Mouse (Mus musculus): ENCODE measurements at regions not wholly inside any gene's neighbourhood (a gene's known extent, or its start where the extent isn't known, plus 50 kb on each side); places are given as distances from the start of the nearest gene placed in this dataset.

GRCm38 (mm10) chr3:80025795-80026194, 141.5 kb downstream of the Fam198b start:
- Histone ChIP-seq H3K9me3 (ENCODE audit: control insufficient read depth, low read length) (no peaks in the 10 kb centered on the region), H3K4me1 (ENCODE audit: control insufficient read depth, insufficient read depth, low read length) (no peaks in the 10 kb centered on the region), H3K9ac (replicated peaks; ENCODE audit: low read depth, low read length) (no peak overlapping the region), H3K36me3 (ENCODE audit: control insufficient read depth, insufficient read depth, low read length) (no peaks in the 10 kb centered on the region), H3K4me3 (ENCODE audit: low read depth, low read length) (no peak overlapping the region), H3K27ac (ENCODE audit: low read depth, low read length) (no peak overlapping the region), H3K27me3 (ENCODE audit: control insufficient read depth, insufficient read depth, low read length) (no peaks in the 10 kb centered on the region), H3K4me2 (ENCODE audit: low read depth, low read length) (no peak overlapping the region)
- no peak for ATAC-seq (ENCODE audit: low read depth)
- WGBS, result 88% methylated on average over 1 of the region's 1 CpGs

- H3K9ac ChIP-seq (replicated peaks; ENCODE audit: low read depth, low read length), result no peak overlapping the region
- H3K27ac ChIP-seq (ENCODE audit: low read depth, low read length), result no peak overlapping the region
- no peaks in the 10 kb centered on the region for H3K27me3 ChIP-seq (ENCODE audit: control insufficient read depth, insufficient read depth, low read length)
- H3K36me3 ChIP-seq (ENCODE audit: control insufficient read depth, insufficient read depth, low read length), result no peaks in the 10 kb centered on the region
- WGBS, result 72% methylated on average over 3 of the region's 3 CpGs
- H3K9me3 ChIP-seq (ENCODE audit: control insufficient read depth, low read length), result no peaks in the 10 kb centered on the region
- H3K4me2 ChIP-seq (ENCODE audit: low read depth, low read length), result no peak overlapping the region
- ATAC-seq (ENCODE audit: low read depth), result no peak
- no peak overlapping the region for H3K4me3 ChIP-seq (ENCODE audit: low read depth, low read length)
- no peaks in the 10 kb centered on the region for H3K4me1 ChIP-seq (ENCODE audit: control insufficient read depth, insufficient read depth, low read length)
Measured at GRCm38 (mm10) chr3:80033071-80033470, 148.7 kb downstream of the Fam198b start.

- no peak for ATAC-seq (ENCODE audit: low read depth)
- Histone ChIP-seq H3K27me3 (ENCODE audit: control insufficient read depth, insufficient read depth, low read length) (no peaks in the 10 kb centered on the region), H3K4me3 (ENCODE audit: low read depth, low read length) (no peak overlapping the region), H3K9ac (replicated peaks; ENCODE audit: low read depth, low read length) (no peak overlapping the region), H3K9me3 (ENCODE audit: control insufficient read depth, low read length) (no peaks in the 10 kb centered on the region), H3K4me2 (ENCODE audit: low read depth, low read length) (no peak overlapping the region), H3K27ac (ENCODE audit: low read depth, low read length) (no peak overlapping the region), H3K36me3 (ENCODE audit: control insufficient read depth, insufficient read depth, low read length) (no peaks in the 10 kb centered on the region), H3K4me1 (ENCODE audit: control insufficient read depth, insufficient read depth, low read length) (no peaks in the 10 kb centered on the region)
- WGBS, result 82% methylated on average over 11 of the region's 11 CpGs
Measured at GRCm38 (mm10) chr3:80038553-80039129, 154.3 kb downstream of the Fam198b start.

GRCm38 (mm10) chr3:80042756-80043484, 158.6 kb downstream of the Fam198b start:
- H3K4me2 ChIP-seq (ENCODE audit: low read depth, low read length), result no peak overlapping the region
- no peak overlapping the region for H3K4me3 ChIP-seq (ENCODE audit: low read depth, low read length)
- ATAC-seq (ENCODE audit: low read depth), result no peak
- H3K9ac ChIP-seq (replicated peaks; ENCODE audit: low read depth, low read length), result no peak overlapping the region
- H3K4me1 ChIP-seq (ENCODE audit: control insufficient read depth, insufficient read depth, low read length), result no peaks in the 10 kb centered on the region
- WGBS, result 78% methylated on average over 5 of the region's 5 CpGs
- H3K27me3 ChIP-seq (ENCODE audit: control insufficient read depth, insufficient read depth, low read length), result no peaks in the 10 kb centered on the region
- H3K27ac ChIP-seq (ENCODE audit: low read depth, low read length), result no peak overlapping the region
- H3K36me3 ChIP-seq (ENCODE audit: control insufficient read depth, insufficient read depth, low read length), result no peaks in the 10 kb centered on the region
- no peaks in the 10 kb centered on the region for H3K9me3 ChIP-seq (ENCODE audit: control insufficient read depth, low read length)

GRCm38 (mm10) chr3:80049495-80050225, 165.3 kb downstream of the Fam198b start:
- H3K9ac ChIP-seq (replicated peaks; ENCODE audit: low read depth, low read length), result no peak overlapping the region
- WGBS, result 83% methylated on average over 5 of the region's 5 CpGs
- no peaks in the 10 kb centered on the region for H3K4me1 ChIP-seq (ENCODE audit: control insufficient read depth, insufficient read depth, low read length)
- H3K27me3 ChIP-seq (ENCODE audit: control insufficient read depth, insufficient read depth, low read length), result no peaks in the 10 kb centered on the region
- H3K4me2 ChIP-seq (ENCODE audit: low read depth, low read length), result no peak overlapping the region
- H3K27ac ChIP-seq (ENCODE audit: low read depth, low read length), result no peak overlapping the region
- no peaks in the 10 kb centered on the region for H3K36me3 ChIP-seq (ENCODE audit: control insufficient read depth, insufficient read depth, low read length)
- no peaks in the 10 kb centered on the region for H3K9me3 ChIP-seq (ENCODE audit: control insufficient read depth, low read length)
- no peak overlapping the region for H3K4me3 ChIP-seq (ENCODE audit: low read depth, low read length)
- no peak for ATAC-seq (ENCODE audit: low read depth)

DNA sequence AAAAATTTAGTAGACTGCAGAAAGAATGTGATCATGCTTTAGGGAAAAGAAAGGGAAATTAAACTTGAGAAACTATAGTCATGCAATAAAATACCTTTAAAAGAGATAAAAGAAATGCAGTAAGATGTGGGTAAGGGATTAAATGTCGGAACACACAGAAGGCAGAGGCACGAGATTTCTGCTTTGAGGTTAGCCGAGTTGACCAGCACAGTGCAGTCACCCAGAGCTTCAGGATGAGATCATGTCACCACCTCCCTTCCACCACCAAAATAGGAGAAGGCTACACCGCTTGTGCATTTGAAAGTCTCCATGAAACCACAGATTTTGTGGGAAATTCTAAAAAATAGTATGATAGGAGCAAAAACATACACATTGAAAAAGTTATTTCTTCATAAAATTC, 166.6 kb downstream of the Fam198b start:
- WGBS, result 87% methylated on average over 4 of the region's 4 CpGs
- no peaks in the 10 kb centered on the region for H3K27me3 ChIP-seq (ENCODE audit: control insufficient read depth, insufficient read depth, low read length)

DNA sequence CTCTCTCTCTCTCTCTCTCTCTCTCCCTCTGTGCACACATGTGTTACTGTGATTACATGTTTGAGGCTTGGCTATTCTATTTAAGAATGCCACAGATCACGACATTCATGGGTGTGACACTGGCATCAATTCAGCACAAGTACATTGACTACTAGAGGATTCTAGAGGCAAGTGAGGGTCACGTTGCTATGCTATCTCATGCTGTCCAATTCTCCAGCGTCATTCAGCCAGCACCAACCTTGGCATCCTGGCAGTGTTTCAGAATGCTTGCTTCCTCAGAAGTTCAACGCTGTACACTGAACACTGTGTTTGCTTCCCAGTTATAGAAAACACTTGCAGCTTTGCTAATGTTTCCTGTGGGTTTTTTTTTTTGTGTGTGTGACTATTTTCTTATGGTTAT, 167.6 kb downstream of the Fam198b start:
- no peak for ATAC-seq (ENCODE audit: low read depth)
- WGBS, result 73% methylated on average over 4 of the region's 4 CpGs
- Histone ChIP-seq H3K4me3 (ENCODE audit: low read depth, low read length) (no peak overlapping the region), H3K36me3 (ENCODE audit: control insufficient read depth, insufficient read depth, low read length) (no peaks in the 10 kb centered on the region), H3K4me2 (ENCODE audit: low read depth, low read length) (no peak overlapping the region), H3K4me1 (ENCODE audit: control insufficient read depth, insufficient read depth, low read length) (no peaks in the 10 kb centered on the region), H3K9ac (replicated peaks; ENCODE audit: low read depth, low read length) (no peak overlapping the region), H3K27ac (ENCODE audit: low read depth, low read length) (no peak overlapping the region), H3K27me3 (ENCODE audit: control insufficient read depth, insufficient read depth, low read length) (no peaks in the 10 kb centered on the region), H3K9me3 (ENCODE audit: control insufficient read depth, low read length) (no peaks in the 10 kb centered on the region)

More for the DNA sequence above, 166.6 kb downstream of the Fam198b start:
- no peak overlapping the region for H3K4me3 ChIP-seq (ENCODE audit: low read depth, low read length)
- no peak overlapping the region for H3K9ac ChIP-seq (replicated peaks; ENCODE audit: low read depth, low read length)
- H3K9me3 ChIP-seq (ENCODE audit: control insufficient read depth, low read length), result no peaks in the 10 kb centered on the region
- H3K4me2 ChIP-seq (ENCODE audit: low read depth, low read length), result no peak overlapping the region
- H3K4me1 ChIP-seq (ENCODE audit: control insufficient read depth, insufficient read depth, low read length), result no peaks in the 10 kb centered on the region
- no peak overlapping the region for H3K27ac ChIP-seq (ENCODE audit: low read depth, low read length)
- no peaks in the 10 kb centered on the region for H3K36me3 ChIP-seq (ENCODE audit: control insufficient read depth, insufficient read depth, low read length)
- no peak for ATAC-seq (ENCODE audit: low read depth)

DNA sequence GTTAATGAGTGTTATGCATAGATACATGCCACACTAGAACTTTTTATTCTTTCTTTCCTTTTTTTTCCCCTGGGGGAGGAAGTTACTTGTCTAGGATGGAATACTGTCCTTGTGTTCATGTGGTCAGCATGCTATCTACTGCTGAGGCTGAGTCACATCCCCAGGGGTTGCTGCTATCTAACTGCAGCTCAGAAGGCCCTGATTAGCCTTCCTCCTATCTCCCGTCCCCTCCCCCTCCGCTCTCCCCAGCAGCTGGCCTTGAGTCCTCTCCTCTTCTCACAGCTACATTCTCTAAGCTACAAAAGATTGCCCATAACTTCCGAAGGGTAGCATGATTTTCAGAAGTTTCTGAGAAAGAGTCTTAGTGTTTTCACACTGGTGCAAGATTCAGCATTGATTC, 168.5 kb downstream of the Fam198b start:
- no peak overlapping the region for H3K4me3 ChIP-seq (ENCODE audit: low read depth, low read length)
- H3K9ac ChIP-seq (replicated peaks; ENCODE audit: low read depth, low read length), result no peak overlapping the region
- H3K4me1 ChIP-seq (ENCODE audit: control insufficient read depth, insufficient read depth, low read length), result no peaks in the 10 kb centered on the region
- no peak overlapping the region for H3K4me2 ChIP-seq (ENCODE audit: low read depth, low read length)
- H3K9me3 ChIP-seq (ENCODE audit: control insufficient read depth, low read length), result no peaks in the 10 kb centered on the region
- no peak overlapping the region for H3K27ac ChIP-seq (ENCODE audit: low read depth, low read length)
- H3K27me3 ChIP-seq (ENCODE audit: control insufficient read depth, insufficient read depth, low read length), result no peaks in the 10 kb centered on the region
- no peak for ATAC-seq (ENCODE audit: low read depth)
- 75% methylated on average over 3 of the region's 3 CpGs for WGBS
- H3K36me3 ChIP-seq (ENCODE audit: control insufficient read depth, insufficient read depth, low read length), result no peaks in the 10 kb centered on the region

DNA sequence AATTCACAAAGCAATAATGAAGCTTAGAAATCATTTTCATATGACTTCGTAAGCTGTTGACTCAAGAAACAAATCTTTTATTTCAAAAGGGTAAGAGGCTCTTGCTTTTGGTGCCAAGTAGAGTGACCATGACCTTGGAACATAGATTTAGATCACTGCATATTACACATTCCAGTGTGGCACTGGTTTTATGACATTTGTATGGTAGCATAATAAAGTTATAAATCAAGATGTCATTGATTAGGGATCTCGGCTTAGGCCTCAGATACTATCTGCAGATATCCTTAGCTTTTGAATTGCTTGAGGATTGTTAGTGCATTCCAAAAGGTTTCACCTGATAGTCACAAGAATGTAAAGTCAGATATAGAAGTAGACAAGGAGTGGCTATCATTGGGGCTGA, 169.1 kb downstream of the Fam198b start:
- H3K4me2 ChIP-seq (ENCODE audit: low read depth, low read length), result no peak overlapping the region
- H3K27ac ChIP-seq (ENCODE audit: low read depth, low read length), result no peak overlapping the region
- WGBS, result 86% methylated on average over 2 of the region's 2 CpGs
- no peaks in the 10 kb centered on the region for H3K4me1 ChIP-seq (ENCODE audit: control insufficient read depth, insufficient read depth, low read length)
- H3K9me3 ChIP-seq (ENCODE audit: control insufficient read depth, low read length), result no peaks in the 10 kb centered on the region
- H3K36me3 ChIP-seq (ENCODE audit: control insufficient read depth, insufficient read depth, low read length), result no peaks in the 10 kb centered on the region
- ATAC-seq (ENCODE audit: low read depth), result no peak
- H3K4me3 ChIP-seq (ENCODE audit: low read depth, low read length), result no peak overlapping the region
- no peak overlapping the region for H3K9ac ChIP-seq (replicated peaks; ENCODE audit: low read depth, low read length)
- H3K27me3 ChIP-seq (ENCODE audit: control insufficient read depth, insufficient read depth, low read length), result no peaks in the 10 kb centered on the region

All from neural tube, embryonic 14.5 days (tissue).